Mouse (Mus musculus) megakaryocyte, embryonic 14.5 days (primary cell): ENCODE measurements around the gene Mrs2.

Experiments used
- FLI1 ChIP-seq: IDR thresholded peaks from 2 replicates; pipeline ENCODE4 v1.6.1; 2012; ENCODE audit warnings: low read length, inconsistent platforms, mixed read lengths
- GATA1 ChIP-seq: IDR thresholded peaks from 3 replicates; pipeline ENCODE4 v1.6.1; 2012; ENCODE audit warnings: mixed read lengths, low read length, inconsistent platforms, borderline replicate concordance

DNA sequence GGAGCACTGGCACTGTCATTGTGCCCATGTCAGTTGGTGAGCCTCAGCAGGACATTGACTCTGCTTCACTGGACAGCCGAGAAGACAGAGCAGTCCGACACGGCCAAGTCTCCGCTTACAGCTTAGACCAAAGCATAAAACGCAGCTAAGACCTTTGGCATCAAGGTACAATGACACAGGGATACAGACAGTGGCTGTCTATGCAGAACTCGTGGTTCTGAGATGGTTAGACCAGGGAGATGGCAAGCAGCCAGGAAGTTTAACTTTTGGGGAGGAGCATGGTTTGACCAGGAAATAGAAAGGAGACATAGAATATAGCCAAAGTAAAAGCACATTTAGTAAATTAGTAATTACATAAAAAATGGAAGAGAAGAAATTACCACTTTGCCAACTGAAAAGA is 31.2 kb downstream of the Mrs2 start:
- no peak for TF ChIP-seq GATA1
- TF ChIP-seq FLI1, result no peak
